Mouse (Mus musculus): ENCODE results near the gene Atf6.

- no peak for TF ChIP-seq EP300 (IDR thresholded peaks at IDR 0.05; ENCODE audit: low read depth)
- no peak for TF ChIP-seq CTCF (IDR thresholded peaks at IDR 0.05; ENCODE audit: low read depth)
Measured at GRCm38 (mm10) chr1:170702958-170703357, 164.6 kb downstream of the Atf6 start.
